Mouse (Mus musculus) ovary, postnatal 14 days (tissue): ENCODE measurements at regions not wholly inside any gene's neighbourhood (a gene's known extent, or its start where the extent isn't known, plus 50 kb on each side); places are given as distances from the start of the nearest gene placed in this dataset.
A peak's percentile ranks its signal among the peaks of the same experiment; 100 is the strongest.

Source experiments
- DNase-seq: peaks from one replicate; pipeline ENCODE4 v3.0.0; 2022; ENCODE audit warnings: low spot score

- no peak for DNase-seq
Observed at GRCm38 (mm10) chr13:28898900-28899299, 54.6 kb downstream of the Sox4 start.

GRCm38 (mm10) chr13:28892896-28893295, 60.6 kb downstream of the Sox4 start:
- DNase-seq, result no peak

DNA sequence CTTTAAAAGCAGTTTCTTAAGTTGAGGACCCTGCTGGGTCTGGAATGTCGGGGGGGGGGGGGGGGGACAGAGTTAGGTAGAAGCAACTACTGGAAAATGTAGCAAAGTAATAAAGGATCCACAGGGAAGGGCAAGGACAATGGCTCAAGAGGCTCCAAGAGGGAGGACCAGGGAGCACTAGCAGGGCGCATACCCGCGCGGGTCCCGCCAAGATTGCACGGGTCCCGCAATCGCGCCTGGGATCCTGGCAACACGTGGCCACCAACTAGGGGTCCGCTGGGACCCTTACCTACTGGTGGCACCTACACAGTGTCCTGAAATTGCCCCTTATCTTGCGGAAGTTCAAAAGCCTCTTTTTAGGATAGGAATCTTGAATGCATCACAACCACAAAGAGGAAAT, 66.4 kb downstream of the Sox4 start:
- no peak for DNase-seq

GRCm38 (mm10) chr13:28886691-28887090, 66.8 kb downstream of the Sox4 start:
- no peak for DNase-seq

DNA sequence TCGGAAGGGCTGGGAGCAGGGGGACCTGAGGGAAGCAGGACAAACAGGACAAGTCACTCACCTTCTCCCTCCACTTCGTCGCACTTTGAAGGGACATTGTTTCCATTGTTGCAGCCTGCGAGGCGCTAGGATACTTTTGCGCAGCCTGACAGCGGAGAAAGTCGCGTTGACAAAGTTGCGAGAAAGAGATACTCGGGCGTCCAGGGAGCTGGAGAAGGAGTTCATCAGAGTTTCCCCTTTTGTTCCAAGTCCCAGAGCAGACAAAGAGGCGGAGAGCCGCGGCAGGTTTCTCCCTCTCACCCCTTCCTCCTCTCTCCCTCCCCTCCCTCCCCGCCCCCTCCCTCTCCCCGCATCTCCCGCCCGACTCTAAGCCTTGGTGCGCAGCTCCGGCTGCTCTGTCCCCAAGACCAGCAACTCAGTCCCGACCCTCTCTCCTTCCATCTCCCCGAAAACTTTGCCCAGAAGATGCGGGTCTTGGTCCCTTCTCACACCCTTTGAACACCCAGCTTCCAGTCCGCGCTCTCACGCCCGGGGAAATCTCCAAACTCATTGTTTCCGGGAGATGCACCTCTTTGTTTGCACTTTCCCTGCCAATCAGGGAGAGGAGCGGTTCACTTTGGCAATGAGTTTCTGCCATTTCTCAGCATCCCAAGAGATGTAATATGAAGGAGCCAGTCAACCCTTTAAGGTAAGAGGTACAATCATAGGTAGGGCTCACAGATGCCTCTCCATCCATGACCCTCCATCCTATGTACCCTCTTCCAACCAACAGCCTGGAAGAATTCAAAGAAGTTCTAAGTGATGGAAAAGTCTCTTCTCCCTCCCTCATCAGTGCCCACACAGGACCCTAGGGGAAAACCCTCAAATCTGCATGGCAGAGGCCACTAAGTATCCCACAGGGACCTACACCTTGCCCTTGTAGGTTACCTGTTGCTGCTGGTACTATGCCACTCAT, 68.2 kb downstream of the Sox4 start:
- no peak for DNase-seq

- peak; percentile 19 for DNase-seq
Observed at GRCm38 (mm10) chr13:28884191-28884820, 69.2 kb downstream of the Sox4 start.

GRCm38 (mm10) chr13:28883398-28883797, 70.1 kb downstream of the Sox4 start:
- no peak for DNase-seq

GRCm38 (mm10) chr13:28880888-28881287, 72.6 kb downstream of the Sox4 start:
- DNase-seq, result no peak

- no peak for DNase-seq
Observed at GRCm38 (mm10) chr13:28878692-28879091, 74.8 kb downstream of the Sox4 start.

- no peak for DNase-seq
Observed at GRCm38 (mm10) chr13:28876771-28877170, 76.7 kb downstream of the Sox4 start.

DNA sequence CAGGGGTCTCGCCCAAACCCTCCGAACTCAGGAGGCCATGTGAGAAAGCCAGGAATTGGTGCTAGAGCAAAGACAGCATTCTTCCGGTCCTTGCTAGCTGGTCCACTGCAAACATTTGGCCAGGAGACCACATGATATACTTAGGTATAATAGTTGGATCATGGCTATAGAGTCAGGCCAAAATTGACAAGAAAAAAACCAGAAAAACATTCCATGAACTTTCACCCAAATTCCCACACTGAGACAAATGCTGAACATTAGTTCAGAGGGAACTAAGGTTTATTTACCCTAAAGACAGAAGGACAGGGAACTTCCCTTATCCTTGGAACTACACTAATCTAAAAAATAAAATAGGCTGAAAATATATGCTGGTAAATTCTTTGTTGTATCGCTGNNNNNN, 82.8 kb downstream of the Sox4 start:
- DNase-seq, result no peak

- DNase-seq, result no peak
Observed at GRCm38 (mm10) chr13:28867210-28867609, 86.3 kb downstream of the Sox4 start.

DNA sequence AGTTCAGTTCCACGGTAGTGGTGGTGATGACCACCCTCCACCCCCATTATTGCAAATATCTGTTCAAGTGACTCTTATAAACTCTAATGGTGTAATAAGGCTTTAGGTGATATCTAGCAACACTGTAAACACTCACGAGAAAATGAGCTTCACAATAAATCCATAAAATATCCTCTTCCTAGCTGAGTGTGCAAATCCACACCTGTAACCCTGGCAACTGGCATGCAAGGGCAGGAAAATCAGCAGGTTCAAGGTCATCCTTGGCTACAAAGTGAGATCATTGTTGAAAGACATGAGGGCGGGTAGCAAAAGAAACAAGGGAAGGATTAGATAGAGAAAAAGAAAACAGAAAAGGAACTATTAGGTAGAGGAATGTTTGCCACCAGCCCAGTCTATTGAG, 86.8 kb downstream of the Sox4 start:
- DNase-seq, result no peak

DNA sequence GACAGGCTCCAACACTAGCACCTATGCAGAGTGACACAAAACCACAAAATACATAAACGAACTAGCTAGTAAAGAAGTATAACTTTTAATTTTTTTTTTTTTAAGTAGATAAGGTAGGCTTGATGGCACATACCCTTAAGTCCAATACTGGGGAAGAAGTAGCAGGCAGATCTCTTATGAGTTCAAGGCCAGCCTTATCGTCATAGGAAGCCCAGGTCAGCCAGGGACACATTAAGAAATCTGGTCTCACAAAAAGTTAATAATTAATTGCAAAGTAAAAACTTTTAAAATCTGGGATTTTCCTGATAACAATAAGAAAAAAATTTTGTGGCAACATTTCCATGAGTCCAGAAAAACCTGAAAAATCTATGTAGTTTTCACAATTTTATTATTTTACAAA, 92.9 kb downstream of the Sox4 start:
- DNase-seq, result no peak

DNA sequence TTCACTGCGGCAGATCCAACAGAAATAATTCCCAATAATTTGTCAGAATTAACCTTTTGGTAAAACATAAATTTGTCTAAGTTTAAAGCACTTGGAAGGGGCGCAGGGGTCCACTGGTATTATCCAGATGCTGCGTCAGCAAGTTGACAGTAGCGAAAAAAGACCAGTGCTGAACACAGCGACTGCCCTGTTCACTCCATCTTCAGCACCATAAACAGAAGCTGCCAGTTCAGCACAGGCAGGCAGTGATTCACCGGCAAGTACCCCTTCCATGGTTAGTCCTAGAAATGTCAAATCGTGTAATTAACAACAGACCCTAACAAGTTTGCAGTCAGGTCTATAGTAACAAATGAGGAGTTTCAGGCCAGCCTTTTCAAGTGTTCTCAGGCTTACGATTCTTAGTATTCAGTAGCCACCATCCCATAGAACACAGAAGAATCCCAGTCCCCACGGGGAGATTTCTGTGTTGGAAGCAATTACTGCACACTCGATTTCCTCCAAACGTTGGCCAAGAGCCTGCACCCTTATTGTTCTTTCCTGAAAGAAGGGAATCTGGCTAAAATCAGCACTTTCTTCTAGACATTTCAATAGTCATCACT, 93.6 kb downstream of the Sox4 start:
- no peak for DNase-seq

GRCm38 (mm10) chr13:28858001-28858400, 95.5 kb downstream of the Sox4 start:
- no peak for DNase-seq

DNA sequence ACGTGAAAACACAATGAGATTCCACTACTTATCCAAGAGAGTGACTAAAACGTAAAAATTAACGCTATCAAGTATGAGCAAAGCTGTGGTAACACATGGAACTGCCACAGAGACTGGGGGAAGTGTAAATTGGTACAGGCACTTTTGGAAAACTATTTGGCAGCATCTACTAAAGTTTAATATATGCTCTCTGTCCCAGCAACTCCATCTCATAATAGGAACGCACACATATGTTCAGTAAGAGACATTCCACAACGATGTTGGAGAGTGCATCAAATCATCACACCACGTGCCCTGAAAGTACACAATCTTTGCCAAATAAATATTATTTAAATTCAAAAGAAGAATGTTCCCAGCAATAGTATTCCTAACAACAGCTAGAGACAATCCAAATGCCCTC, 96.3 kb downstream of the Sox4 start:
- no peak for DNase-seq

- no peak for DNase-seq
Observed at GRCm38 (mm10) chr13:28856472-28856871, 97.0 kb downstream of the Sox4 start.

DNA sequence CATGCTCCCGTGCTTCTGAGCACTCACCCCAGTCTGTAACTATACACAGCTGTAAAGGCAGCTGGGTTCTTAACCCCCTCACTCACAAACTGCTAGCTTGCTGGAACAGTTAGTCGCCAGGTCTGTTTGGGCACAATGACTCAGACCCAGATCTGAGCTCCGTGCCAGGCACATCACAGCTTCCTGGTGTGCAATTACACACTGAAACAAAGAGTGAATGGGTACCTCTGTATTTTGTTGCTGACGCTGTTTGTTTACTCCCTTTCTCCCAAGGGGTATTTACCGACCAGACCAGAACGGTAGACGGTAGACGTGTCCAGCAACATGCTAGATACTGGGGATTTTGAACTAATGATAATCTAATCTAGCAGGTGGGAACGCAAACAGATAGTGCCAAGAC, 99.3 kb downstream of the Sox4 start:
- DNase-seq, result no peak

DNA sequence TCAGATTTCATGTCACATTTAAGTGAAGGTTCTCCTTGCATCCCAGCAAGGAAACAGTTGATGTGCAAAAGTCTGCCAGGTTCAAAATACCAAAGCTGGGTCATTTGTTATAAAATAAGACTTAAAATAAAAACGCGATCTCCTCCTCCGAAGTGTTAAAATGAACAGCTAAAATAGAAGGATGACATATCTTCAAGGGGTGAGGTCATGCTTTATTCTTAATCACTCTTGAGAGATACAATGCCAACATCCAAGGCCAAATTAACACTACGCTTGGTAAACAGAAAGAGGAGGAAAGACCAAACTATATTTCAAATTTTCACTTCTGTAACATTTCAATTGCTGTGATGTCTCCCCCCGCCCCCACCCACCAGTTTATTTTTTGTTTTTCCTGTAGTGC, 105.2 kb downstream of the Sox4 start:
- no peak for DNase-seq

GRCm38 (mm10) chr13:28847478-28847877, 106.0 kb downstream of the Sox4 start:
- DNase-seq, result no peak

- DNase-seq, result no peak
Observed at GRCm38 (mm10) chr13:28844495-28844894, 109.0 kb downstream of the Sox4 start.

- DNase-seq, result no peak
Observed at GRCm38 (mm10) chr13:28842811-28843210, 110.7 kb downstream of the Sox4 start.
